Mouse (Mus musculus) limb, embryonic 15.5 days (tissue): ENCODE results near the gene Tma7. TPM values are rescaled to one million over a fixed set of nuclear protein-coding genes. Genes with fewer than 3 reads are reported as not detected.

ENCODE experiments used
- ATAC-seq: fragments of 200-750 bp; cut with Nextera tagmentation; 2 replicates; pipeline ENCODE4 v1.8.0; 2017; ENCODE audit warnings: low read depth, moderate TSS enrichment; ENCODE audit not compliant: insufficient number of reproducible peaks, low FRiP score, low TSS enrichment
- H3K27ac ChIP-seq: fragments of 300-500 bp; sonication (generic); 2 replicates; pipeline ENCODE4 v1.5.1; 2015; ENCODE audit warnings: moderate library complexity, mild to moderate bottlenecking, inconsistent platforms
- H3K27me3 ChIP-seq: fragments of 300-500 bp; sonication (generic); 2 replicates; pipeline ENCODE4 v1.6.1; 2015; ENCODE audit warnings: inconsistent platforms
- H3K36me3 ChIP-seq: fragments of 300-500 bp; sonication (generic); 2 replicates; pipeline ENCODE4 v1.6.1; 2015; ENCODE audit warnings: inconsistent platforms
- H3K4me1 ChIP-seq: fragments of 300-500 bp; sonication (generic); 2 replicates; pipeline ENCODE4 v1.6.1; 2015; ENCODE audit warnings: inconsistent platforms
- H3K4me2 ChIP-seq: fragments of 300-500 bp; sonication (generic); 2 replicates; pipeline ENCODE4 v1.6.1; 2015; ENCODE audit warnings: mild to moderate bottlenecking, inconsistent platforms
- H3K4me3 ChIP-seq: fragments of 300-500 bp; sonication (generic); 2 replicates; pipeline ENCODE4 v1.5.1; 2015; ENCODE audit warnings: mild to moderate bottlenecking, inconsistent platforms
- H3K9ac ChIP-seq: fragments of 300-500 bp; sonication (generic); 2 replicates; pipeline ENCODE4 v1.6.1; 2015; ENCODE audit warnings: inconsistent platforms
- H3K9me3 ChIP-seq: fragments of 300-500 bp; sonication (generic); 2 replicates; pipeline ENCODE4 v1.6.1; 2016; ENCODE audit warnings: inconsistent platforms
- WGBS: fragments of 180-500 bp; shearing (Covaris S2); methylation state at CpG from one replicate; pipeline ENCODE4 v1.1.7; 2015; 5-methylcytosine and 5-hydroxymethylcytosine counted together
- polyA plus RNA-seq: library from polyadenylated mRNA; unstranded; fragments of >200 nt; fragmentation: Nextera tagmentation; extraction: Ambion mirVana; gene quantifications from 2 replicates; pipeline ENCODE4 v1.2.1, GENCODE M21; 2015

Gene Tma7
- polyA plus RNA-seq, 1 experiment from 2014 or later = 558 TPM

DNA sequence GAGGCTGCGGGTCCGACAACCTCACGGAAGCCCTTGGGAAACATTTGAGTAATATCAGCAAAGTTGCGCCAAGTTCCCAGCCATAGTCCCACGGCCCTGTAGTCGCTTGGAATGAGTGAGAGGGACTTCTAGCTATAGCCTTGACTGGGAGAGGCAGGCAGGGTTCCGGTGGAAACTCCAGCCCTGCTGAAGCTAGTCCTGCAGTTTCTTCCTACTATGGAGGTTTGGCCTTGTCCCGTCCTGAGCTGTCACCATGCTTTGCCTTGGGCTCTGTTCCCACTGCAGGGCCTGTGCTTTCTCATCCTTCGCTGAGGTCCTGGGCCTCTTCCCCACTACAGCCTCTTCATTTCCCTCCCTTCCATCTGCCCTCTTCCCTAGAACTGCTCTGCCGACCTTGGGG, 33.8 kb upstream of the Tma7 start:
- no peak for ATAC-seq
- no peaks in the 10 kb centered on the region for H3K27me3 ChIP-seq
- no peak overlapping the region for H3K4me3 ChIP-seq
- H3K9ac ChIP-seq = no peak overlapping the region
- peaks cover 75% of the 10 kb centered on the region for H3K36me3 ChIP-seq
- H3K4me2 ChIP-seq = no peak overlapping the region
- H3K27ac ChIP-seq = no peak overlapping the region
- H3K9me3 ChIP-seq = no peaks in the 10 kb centered on the region
- 92% methylated on average over 10 of the region's 10 CpGs for WGBS
- no peaks in the 10 kb centered on the region for H3K4me1 ChIP-seq

DNA sequence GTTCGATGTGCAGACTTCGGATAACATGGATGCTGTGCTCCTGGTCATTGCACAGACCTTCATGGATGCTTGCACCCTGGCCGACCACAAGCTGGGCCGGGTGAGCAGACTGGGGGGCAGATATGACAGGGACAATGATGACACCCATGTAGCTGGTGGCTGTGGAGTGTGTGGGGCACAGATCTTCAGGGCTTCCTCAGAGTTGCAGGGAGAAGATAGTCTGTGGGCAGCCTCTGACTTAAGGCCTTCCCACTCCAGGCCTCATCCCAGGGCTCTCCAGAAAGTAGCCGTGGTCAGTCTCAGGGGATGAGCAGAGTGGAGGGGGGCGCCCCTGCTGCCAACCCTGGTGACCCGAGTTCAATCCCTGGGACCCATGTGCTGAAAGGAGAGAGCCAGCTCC, 32.5 kb upstream of the Tma7 start:
- H3K27me3 ChIP-seq = no peaks in the 10 kb centered on the region
- no peak overlapping the region for H3K4me3 ChIP-seq
- no peaks in the 10 kb centered on the region for H3K9me3 ChIP-seq
- WGBS = 82% methylated on average over 7 of the region's 7 CpGs
- H3K9ac ChIP-seq = no peak overlapping the region
- no peak for ATAC-seq
- H3K4me2 ChIP-seq = no peak overlapping the region
- H3K36me3 ChIP-seq = peaks cover 88% of the 10 kb centered on the region
- H3K27ac ChIP-seq = no peak overlapping the region
- H3K4me1 ChIP-seq = no peaks in the 10 kb centered on the region

DNA sequence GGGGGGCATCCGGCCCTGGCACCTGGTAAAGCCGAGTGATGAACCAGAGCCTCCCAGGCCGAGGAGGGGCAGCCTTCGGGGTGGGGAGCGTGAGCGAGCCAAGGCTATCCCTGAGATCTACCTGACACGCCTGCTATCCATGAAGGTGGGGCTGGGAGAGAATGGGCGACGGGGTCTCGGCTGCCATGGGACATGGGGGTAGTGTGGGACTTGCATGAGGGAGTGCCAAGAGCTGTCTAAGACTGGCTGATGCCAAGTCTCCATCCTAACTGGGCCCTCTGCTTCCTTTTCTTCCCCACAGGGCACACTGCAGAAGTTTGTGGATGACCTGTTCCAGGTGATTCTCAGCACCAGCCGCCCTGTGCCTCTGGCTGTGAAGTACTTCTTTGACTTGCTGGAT, 31.9 kb upstream of the Tma7 start:
- peaks cover 94% of the 10 kb centered on the region for H3K36me3 ChIP-seq
- no peak for ATAC-seq
- no peak overlapping the region for H3K4me3 ChIP-seq
- no peaks in the 10 kb centered on the region for H3K4me1 ChIP-seq
- H3K27me3 ChIP-seq = no peaks in the 10 kb centered on the region
- no peak overlapping the region for H3K4me2 ChIP-seq
- no peak overlapping the region for H3K27ac ChIP-seq
- H3K9me3 ChIP-seq = no peaks in the 10 kb centered on the region
- H3K9ac ChIP-seq = no peak overlapping the region
- 94% methylated on average over 11 of the region's 11 CpGs for WGBS

DNA sequence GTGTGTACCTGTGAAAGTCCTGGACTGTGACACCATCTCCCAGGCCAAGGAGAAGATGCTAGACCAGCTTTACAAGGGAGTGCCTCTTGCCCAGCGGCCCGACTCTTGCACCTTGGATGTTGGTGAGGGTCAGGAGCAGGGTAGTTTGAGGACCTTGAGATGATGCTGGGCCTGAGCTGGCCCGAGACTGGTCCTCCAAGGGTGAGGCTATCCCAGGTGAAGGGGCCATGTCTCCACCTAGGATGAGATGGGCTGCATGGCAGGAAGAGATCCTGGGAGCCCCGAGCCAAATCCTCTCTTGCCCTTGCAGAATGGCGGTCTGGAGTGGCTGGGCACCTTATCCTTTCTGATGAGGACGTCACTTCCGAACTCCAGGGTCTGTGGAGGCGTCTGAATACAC, 30.9 kb upstream of the Tma7 start:
- no peak overlapping the region for H3K27ac ChIP-seq
- H3K4me1 ChIP-seq = no peaks in the 10 kb centered on the region
- H3K9ac ChIP-seq = no peak overlapping the region
- H3K27me3 ChIP-seq = no peaks in the 10 kb centered on the region
- H3K36me3 ChIP-seq = peaks cover 95% of the 10 kb centered on the region
- WGBS = 88% methylated on average over 8 of the region's 8 CpGs
- no peak overlapping the region for H3K4me3 ChIP-seq
- no peak for ATAC-seq
- no peaks in the 10 kb centered on the region for H3K9me3 ChIP-seq
- no peak overlapping the region for H3K4me2 ChIP-seq

DNA sequence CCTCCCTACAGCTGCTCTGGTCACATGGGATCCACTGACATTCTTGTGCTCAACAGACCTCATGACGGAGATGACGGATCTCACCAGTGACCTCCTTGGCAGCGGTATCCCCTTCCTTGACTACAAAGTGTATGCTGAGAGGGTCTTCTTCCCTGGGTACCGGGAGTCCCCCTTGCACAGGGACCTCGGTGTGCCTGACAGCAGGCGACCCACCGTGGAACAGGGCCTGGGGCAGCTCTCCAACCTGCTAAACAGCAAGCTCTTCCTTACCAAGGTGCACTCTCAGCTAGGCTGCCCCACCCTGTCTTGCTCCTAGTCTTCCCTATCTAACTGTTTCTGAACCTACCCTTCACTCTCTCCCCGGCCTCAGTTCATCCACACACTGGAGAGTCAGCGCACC, 29.2 kb upstream of the Tma7 start:
- Histone ChIP-seq H3K4me3 (no peak overlapping the region), H3K9me3 (no peaks in the 10 kb centered on the region), H3K4me2 (no peak overlapping the region), H3K36me3 (peaks cover 90% of the 10 kb centered on the region), H3K27ac (no peak overlapping the region), H3K4me1 (0 out of 2 replicates have a peak, but pooled peaks cover 4% of the 10 kb centered on the region), H3K9ac (no peak overlapping the region), H3K27me3 (no peaks in the 10 kb centered on the region)
- ATAC-seq = no peak
- WGBS = 91% methylated on average over 9 of the region's 9 CpGs

DNA sequence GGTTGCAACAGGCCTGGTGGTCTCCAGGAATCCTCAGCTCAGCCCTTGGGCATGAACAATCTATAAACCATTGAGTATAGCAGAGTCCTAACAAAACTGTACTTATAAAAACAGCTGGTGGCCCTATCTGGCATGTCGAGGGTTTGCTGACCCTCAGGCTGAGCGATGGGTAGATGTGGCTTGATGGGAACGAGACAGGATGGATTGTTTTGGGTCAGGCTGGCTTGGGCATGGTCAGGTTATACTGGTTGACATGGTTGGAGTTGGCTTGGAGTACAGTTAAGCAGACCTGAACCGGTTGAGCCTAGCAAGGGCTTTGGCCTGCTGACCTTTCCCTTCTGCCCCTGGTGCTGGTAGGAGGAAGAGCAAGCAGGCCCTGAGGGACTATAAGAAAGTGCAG, 28.7 kb upstream of the Tma7 start:
- ATAC-seq = no peak
- H3K36me3 ChIP-seq = peaks cover 90% of the 10 kb centered on the region
- 75% methylated on average over 4 of the region's 4 CpGs for WGBS

DNA sequence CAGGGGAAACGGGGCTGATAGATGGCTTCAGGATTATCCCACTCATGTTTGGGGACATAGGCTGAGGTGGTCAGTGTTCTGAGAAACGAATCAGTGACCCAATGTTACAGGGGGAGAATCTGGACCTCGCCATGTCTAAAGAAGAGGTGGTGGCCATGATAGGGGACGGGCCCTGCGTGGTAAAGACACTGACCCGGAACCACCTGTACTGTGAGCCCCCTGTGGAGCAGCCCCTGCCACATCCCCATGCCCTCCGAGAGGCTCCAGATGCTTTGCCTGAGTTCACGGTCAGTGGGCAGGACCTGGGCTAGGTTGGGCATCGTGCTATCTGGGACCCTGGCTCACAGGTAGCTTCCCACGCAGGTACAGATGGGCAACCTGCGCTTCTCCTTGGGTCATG, 27.9 kb upstream of the Tma7 start:
- Histone ChIP-seq H3K4me2 (no peak overlapping the region), H3K9ac (no peak overlapping the region), H3K36me3 (peaks cover 90% of the 10 kb centered on the region), H3K27ac (no peak overlapping the region), H3K27me3 (no peaks in the 10 kb centered on the region), H3K4me1 (peaks cover 12% of the 10 kb centered on the region; the same call in 1 of the 2 replicates), H3K4me3 (no peak overlapping the region), H3K9me3 (no peaks in the 10 kb centered on the region)
- 92% methylated on average over 11 of the region's 11 CpGs for WGBS
- ATAC-seq = no peak

More for the DNA sequence above, 28.7 kb upstream of the Tma7 start:
- Histone ChIP-seq H3K4me2 (no peak overlapping the region), H3K4me1 (0 out of 2 replicates have a peak, but pooled peaks cover 5% of the 10 kb centered on the region), H3K27ac (no peak overlapping the region), H3K9me3 (no peaks in the 10 kb centered on the region), H3K27me3 (no peaks in the 10 kb centered on the region), H3K4me3 (no peak overlapping the region), H3K9ac (no peak overlapping the region)

DNA sequence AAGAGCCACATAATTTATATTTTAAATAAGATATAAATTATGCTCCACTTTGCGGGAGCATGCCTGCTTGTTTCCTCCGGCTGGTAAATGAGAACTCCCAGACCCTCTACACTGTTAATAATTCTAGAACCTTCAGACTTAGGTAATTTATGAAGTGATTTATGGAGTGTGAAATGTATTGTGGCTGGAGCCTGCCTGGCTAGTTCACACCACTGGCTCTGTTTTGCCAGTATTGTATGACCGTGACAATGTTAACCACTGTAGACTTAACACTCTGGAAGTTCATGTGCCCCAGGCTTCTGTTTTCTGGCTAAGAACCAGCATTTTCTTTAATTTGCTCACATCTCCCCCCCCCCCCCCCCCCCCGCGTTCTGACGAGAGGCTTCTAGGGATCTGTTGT, 25.0 kb upstream of the Tma7 start:
- ATAC-seq = no peak
- Histone ChIP-seq H3K4me2 (no peak overlapping the region), H3K27ac (no peak overlapping the region), H3K9me3 (no peaks in the 10 kb centered on the region), H3K9ac (no peak overlapping the region), H3K27me3 (no peaks in the 10 kb centered on the region), H3K4me3 (no peak overlapping the region), H3K4me1 (peaks cover 23% of the 10 kb centered on the region), H3K36me3 (peaks cover 85% of the 10 kb centered on the region)
- 20% methylated on average over 5 of the region's 6 CpGs for WGBS

DNA sequence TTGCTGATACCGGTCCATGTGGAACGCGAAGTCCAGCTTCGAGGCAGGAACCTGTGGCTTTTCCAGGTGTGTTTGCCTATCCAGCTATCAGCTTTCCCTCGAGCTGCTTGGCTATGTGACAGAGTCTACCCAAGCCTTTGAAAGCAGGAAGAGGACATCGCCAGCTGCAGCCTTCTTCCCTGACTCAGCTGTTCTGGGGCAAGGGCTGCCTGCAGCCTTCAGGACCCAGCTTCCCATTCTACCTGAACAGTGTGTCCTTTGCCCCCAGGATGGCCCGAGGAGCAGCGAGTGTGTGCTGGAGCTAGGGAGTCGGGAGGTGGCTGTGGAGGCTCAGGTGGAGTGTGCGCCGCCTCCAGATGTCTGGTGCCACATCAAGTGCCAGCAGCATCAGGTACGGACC, 23.3 kb upstream of the Tma7 start:
- no peak for ATAC-seq

DNA sequence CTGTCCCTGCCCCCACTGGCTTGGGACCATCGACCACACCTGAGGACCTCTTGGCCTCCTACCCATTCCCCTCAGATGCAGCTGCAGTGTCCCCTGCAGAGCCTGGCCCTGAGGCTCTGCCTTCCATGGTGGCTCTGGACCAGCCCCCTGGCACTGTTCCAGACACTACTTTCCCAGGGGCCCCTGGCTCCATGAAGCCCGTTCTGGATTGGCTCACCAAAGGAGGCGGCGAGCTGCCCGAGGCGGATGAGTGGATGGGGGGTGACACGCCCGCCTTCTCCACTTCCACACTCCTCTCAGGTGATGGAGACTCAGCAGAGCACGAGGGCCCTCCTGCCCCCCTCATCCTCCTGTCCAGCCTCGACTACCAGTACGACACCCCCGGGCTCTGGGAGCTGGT, 22.6 kb upstream of the Tma7 start:
- H3K27ac ChIP-seq = no peak overlapping the region; the same call in 1 of the 2 replicates
- 0 out of 2 replicates have a peak, but pooled peaks have one; percentile 13 for ATAC-seq
- H3K4me2 ChIP-seq = no peak overlapping the region
- 67% methylated on average over 12 of the region's 12 CpGs for WGBS
- H3K9ac ChIP-seq = no peak overlapping the region
- H3K4me3 ChIP-seq = no peak overlapping the region
- no peaks in the 10 kb centered on the region for H3K27me3 ChIP-seq
- H3K9me3 ChIP-seq = no peaks in the 10 kb centered on the region
- peaks cover 78% of the 10 kb centered on the region for H3K36me3 ChIP-seq
- H3K4me1 ChIP-seq = peaks cover 23% of the 10 kb centered on the region

More for the DNA sequence above, 23.3 kb upstream of the Tma7 start:
- no peaks in the 10 kb centered on the region for H3K27me3 ChIP-seq
- H3K4me3 ChIP-seq = no peak overlapping the region
- no peaks in the 10 kb centered on the region for H3K9me3 ChIP-seq
- peaks cover 80% of the 10 kb centered on the region for H3K36me3 ChIP-seq
- no peak overlapping the region for H3K27ac ChIP-seq
- WGBS = 92% methylated on average over 12 of the region's 12 CpGs
- H3K9ac ChIP-seq = no peak overlapping the region
- peaks cover 23% of the 10 kb centered on the region for H3K4me1 ChIP-seq
- no peak overlapping the region for H3K4me2 ChIP-seq

DNA sequence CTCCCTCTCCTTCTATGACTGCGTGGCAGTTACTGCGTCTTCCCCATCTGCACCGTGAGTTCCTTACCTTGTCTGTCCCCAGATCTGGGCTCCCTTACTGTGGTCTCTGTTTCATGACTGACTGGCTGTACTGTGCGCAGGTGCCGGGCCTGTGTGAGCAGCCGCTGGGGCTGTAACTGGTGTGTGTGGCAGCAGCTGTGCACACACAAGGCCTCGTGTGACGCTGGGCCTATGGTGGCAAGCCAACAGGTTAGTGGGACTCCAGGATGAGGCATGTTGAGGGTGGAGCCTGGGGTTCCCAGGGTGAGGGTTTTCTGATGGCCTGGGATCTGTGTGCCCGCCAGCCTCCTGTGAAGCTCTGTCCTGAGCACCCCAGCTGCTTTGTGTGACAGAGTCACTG, 21.7 kb upstream of the Tma7 start:
- 86% methylated on average over 9 of the region's 9 CpGs for WGBS
- no peak overlapping the region for H3K4me2 ChIP-seq
- H3K27ac ChIP-seq = no peak overlapping the region
- H3K4me1 ChIP-seq = peaks cover 30% of the 10 kb centered on the region
- H3K36me3 ChIP-seq = peaks cover 71% of the 10 kb centered on the region
- H3K9ac ChIP-seq = no peak overlapping the region
- no peak for ATAC-seq
- H3K9me3 ChIP-seq = no peaks in the 10 kb centered on the region
- no peak overlapping the region for H3K4me3 ChIP-seq
- H3K27me3 ChIP-seq = no peaks in the 10 kb centered on the region

DNA sequence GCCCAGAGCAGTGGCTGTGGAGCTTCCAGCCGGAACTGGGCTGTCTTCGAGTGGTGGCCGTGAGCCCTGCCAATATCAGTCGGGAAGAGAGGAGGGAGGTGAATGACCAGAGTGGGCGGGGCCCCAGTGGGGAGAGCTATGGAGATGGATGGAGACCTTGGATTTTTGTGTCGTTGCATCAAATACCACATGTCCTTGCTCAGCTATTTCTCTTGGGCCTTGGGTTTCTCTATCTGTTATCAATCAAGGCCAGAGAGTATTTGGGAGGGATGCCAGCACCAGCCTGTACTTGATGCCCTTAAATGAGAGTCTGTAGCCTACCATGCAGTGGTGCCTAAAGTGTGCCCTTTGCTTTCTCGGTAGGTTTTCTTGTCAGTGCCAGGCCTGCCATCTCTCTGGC, 20.9 kb upstream of the Tma7 start:
- H3K4me3 ChIP-seq = no peak overlapping the region
- H3K27ac ChIP-seq = no peak overlapping the region
- 74% methylated on average over 7 of the region's 7 CpGs for WGBS
- ATAC-seq = no peak
- H3K9me3 ChIP-seq = no peaks in the 10 kb centered on the region
- no peaks in the 10 kb centered on the region for H3K27me3 ChIP-seq
- H3K4me1 ChIP-seq = peaks cover 39% of the 10 kb centered on the region
- H3K4me2 ChIP-seq = no peak overlapping the region
- no peak overlapping the region for H3K9ac ChIP-seq
- peaks cover 62% of the 10 kb centered on the region for H3K36me3 ChIP-seq

DNA sequence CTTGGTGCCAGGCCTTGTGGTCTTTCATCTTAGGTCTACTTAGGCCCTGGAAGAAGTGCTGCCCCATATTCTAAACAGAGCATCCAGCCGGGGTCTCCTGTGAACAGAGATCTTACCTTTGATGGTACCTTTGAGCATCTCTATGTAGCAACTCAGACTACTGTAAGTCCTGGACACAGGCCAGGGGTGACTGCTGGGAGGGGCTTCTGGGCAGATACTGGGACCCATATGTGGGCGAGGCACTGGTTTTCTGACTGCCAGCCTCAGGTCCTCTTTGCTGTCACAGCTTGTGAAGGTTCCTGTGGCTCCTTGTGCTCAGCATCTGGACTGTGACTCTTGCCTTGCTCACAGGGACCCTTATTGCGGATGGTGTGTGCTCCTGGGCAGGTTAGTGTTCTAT, 20.2 kb upstream of the Tma7 start:
- Histone ChIP-seq H3K4me3 (no peak overlapping the region), H3K9me3 (no peaks in the 10 kb centered on the region), H3K4me2 (no peak overlapping the region), H3K27ac (no peak overlapping the region), H3K36me3 (peaks cover 56% of the 10 kb centered on the region), H3K4me1 (peaks cover 46% of the 10 kb centered on the region), H3K9ac (no peak overlapping the region), H3K27me3 (no peaks in the 10 kb centered on the region)
- WGBS = 89% methylated on average over 3 of the region's 3 CpGs
- ATAC-seq = no peak
